Mouse (Mus musculus) liver, embryonic 12.5 days (tissue): ENCODE measurements around the gene Prc1. TPM values are rescaled to one million over a fixed set of nuclear protein-coding genes. Genes with fewer than 3 reads are reported as not detected.

Experiments used
- ATAC-seq: fragments of 200-750 bp; cut with Nextera tagmentation; 2 replicates; pipeline ENCODE4 v1.8.0; 2017; ENCODE audit warnings: moderate number of reproducible peaks, mild to moderate bottlenecking, moderate library complexity
- H3K27ac ChIP-seq: fragments of 300-500 bp; sonication (generic); 2 replicates; pipeline ENCODE4 v1.5.1; 2016; ENCODE audit warnings: mild to moderate bottlenecking
- H3K27me3 ChIP-seq: fragments of 300-500 bp; sonication (generic); replicated peaks from 2 replicates; pipeline ENCODE4 v1.6.1; 2016; ENCODE audit warnings: mild to moderate bottlenecking, moderate library complexity
- H3K36me3 ChIP-seq: fragments of 300-500 bp; sonication (generic); 2 replicates; pipeline ENCODE4 v1.6.1; 2016; ENCODE audit warnings: mild to moderate bottlenecking, moderate library complexity
- H3K4me1 ChIP-seq: fragments of 300-500 bp; sonication (generic); 2 replicates; pipeline ENCODE4 v1.6.1; 2016
- H3K4me2 ChIP-seq: fragments of 300-500 bp; sonication (generic); 2 replicates; pipeline ENCODE4 v1.6.1; 2016; ENCODE audit warnings: mild to moderate bottlenecking, moderate library complexity
- H3K4me3 ChIP-seq: fragments of 300-500 bp; sonication (generic); 2 replicates; pipeline ENCODE4 v1.5.1; 2016; ENCODE audit warnings: mild to moderate bottlenecking, moderate library complexity
- H3K9ac ChIP-seq: fragments of 300-500 bp; sonication (generic); 2 replicates; pipeline ENCODE4 v1.6.1; 2016; ENCODE audit warnings: mild to moderate bottlenecking, moderate library complexity
- H3K9me3 ChIP-seq: fragments of 300-500 bp; sonication (generic); replicated peaks from 2 replicates; pipeline ENCODE4 v1.6.1; 2016; ENCODE audit warnings: mild to moderate bottlenecking, moderate library complexity
- WGBS: fragments of 180-500 bp; shearing (Covaris S2); methylation state at CpG from one replicate; pipeline ENCODE4 v1.1.7; 2016; ENCODE audit not compliant: insufficient replicate concordance; 5-methylcytosine and 5-hydroxymethylcytosine counted together
- polyA plus RNA-seq: library from polyadenylated mRNA; unstranded; fragments of >200 nt; fragmentation: Nextera tagmentation; extraction: Ambion mirVana; gene quantifications from 2 replicates; pipeline ENCODE4 v1.2.1, GENCODE M21; 2016

The Prc1 gene
- polyA plus RNA-seq, 1 experiment from 2014 or later = 150 TPM

- peak; percentile 30; the same call in 1 of the 2 replicates for ATAC-seq
- H3K36me3 ChIP-seq = peaks cover 56% of the 10 kb centered on the region
- H3K27me3 ChIP-seq = no peaks in the 10 kb centered on the region
- peak overlapping the region; percentile 89 for H3K27ac ChIP-seq
- H3K4me1 ChIP-seq = peaks cover 69% of the 10 kb centered on the region
- 8% methylated on average over 37 of the region's 37 CpGs for WGBS
- H3K4me2 ChIP-seq = peak overlapping the region; percentile 71
- H3K9ac ChIP-seq = peak overlapping the region; percentile 95
- H3K9me3 ChIP-seq = no peaks in the 10 kb centered on the region
- peak overlapping the region; percentile 89 for H3K4me3 ChIP-seq
These were observed 756 bp downstream of the Prc1 start for GRCm38 (mm10) chr7:80294764-80295648.

- Histone ChIP-seq H3K4me2 (peak overlapping the region; percentile 71), H3K4me1 (peaks cover 70% of the 10 kb centered on the region), H3K36me3 (peaks cover 57% of the 10 kb centered on the region), H3K27ac (no peak overlapping the region), H3K27me3 (no peaks in the 10 kb centered on the region), H3K4me3 (peak overlapping the region; percentile 89), H3K9ac (peak overlapping the region; percentile 95), H3K9me3 (no peaks in the 10 kb centered on the region)
- WGBS = 83% methylated on average over 6 of the region's 6 CpGs
- ATAC-seq = no peak
These were observed 2.2 kb downstream of the Prc1 start for GRCm38 (mm10) chr7:80296462-80296861.

DNA sequence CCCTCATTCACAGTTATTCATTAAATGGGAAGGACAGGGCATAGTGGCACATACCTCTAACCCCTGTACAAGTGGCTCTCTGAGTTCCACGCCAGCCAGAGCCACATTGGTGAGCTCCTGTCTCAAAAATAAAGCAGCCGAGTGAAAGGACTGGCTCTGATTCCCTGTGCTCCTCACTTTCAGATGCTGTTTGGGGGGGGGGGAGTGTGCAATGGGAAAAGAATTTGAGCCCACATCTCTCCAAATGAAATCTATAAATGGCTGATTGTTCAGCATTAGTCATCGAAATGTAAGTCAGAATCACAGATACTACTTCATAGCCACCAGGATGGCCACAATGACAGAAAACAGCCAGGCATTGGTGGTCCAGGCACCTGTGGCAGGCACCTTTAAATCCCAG is 2.8 kb downstream of the Prc1 start:
- peak overlapping the region; percentile 71 for H3K4me2 ChIP-seq
- H3K27ac ChIP-seq = no peak overlapping the region; the same call in 1 of the 2 replicates
- peak overlapping the region; percentile 89 for H3K4me3 ChIP-seq
- no peaks in the 10 kb centered on the region for H3K27me3 ChIP-seq
- H3K36me3 ChIP-seq = peaks cover 63% of the 10 kb centered on the region
- peak overlapping the region; percentile 95 for H3K9ac ChIP-seq
- H3K4me1 ChIP-seq = peaks cover 70% of the 10 kb centered on the region
- H3K9me3 ChIP-seq = no peaks in the 10 kb centered on the region
- 92% methylated on average over 3 of the region's 3 CpGs for WGBS
- no peak for ATAC-seq

GRCm38 (mm10) chr7:80298754-80299153 is 4.5 kb downstream of the Prc1 start:
- Histone ChIP-seq H3K4me2 (peak overlapping the region; percentile 71; the same call in 1 of the 2 replicates), H3K9ac (no peak overlapping the region), H3K4me3 (no peak overlapping the region), H3K4me1 (peaks cover 52% of the 10 kb centered on the region), H3K27me3 (no peaks in the 10 kb centered on the region), H3K27ac (no peak overlapping the region), H3K9me3 (no peaks in the 10 kb centered on the region), H3K36me3 (peaks cover 79% of the 10 kb centered on the region)
- no peak for ATAC-seq
- 92% methylated on average over 4 of the region's 4 CpGs for WGBS

DNA sequence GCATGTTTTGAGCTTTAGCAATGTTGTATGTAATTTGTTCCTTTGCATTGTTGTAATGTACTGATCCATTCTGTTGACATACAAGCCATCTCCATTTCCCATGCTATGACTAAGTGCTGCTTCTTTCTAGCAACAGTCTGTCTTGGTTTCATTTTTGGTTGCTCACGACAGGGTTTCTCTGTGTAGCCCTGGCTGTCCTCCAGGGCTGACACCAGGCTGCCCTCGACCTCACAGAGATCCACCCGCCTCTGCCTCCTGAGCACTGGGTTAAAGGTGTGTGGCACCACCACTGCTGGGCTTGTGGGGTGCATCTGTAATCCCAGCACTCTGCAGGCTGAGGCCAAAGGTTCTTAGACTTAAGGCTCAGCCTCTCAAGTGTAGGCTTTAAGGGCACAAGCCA is 5.3 kb downstream of the Prc1 start:
- H3K9ac ChIP-seq = no peak overlapping the region
- WGBS = 88% methylated on average over 3 of the region's 3 CpGs
- no peak for ATAC-seq
- H3K36me3 ChIP-seq = peaks cover 88% of the 10 kb centered on the region
- peak overlapping the region; percentile 7; the same call in 1 of the 2 replicates for H3K4me2 ChIP-seq
- H3K4me3 ChIP-seq = no peak overlapping the region
- peaks cover 51% of the 10 kb centered on the region for H3K4me1 ChIP-seq
- H3K27ac ChIP-seq = no peak overlapping the region
- no peaks in the 10 kb centered on the region for H3K27me3 ChIP-seq
- no peaks in the 10 kb centered on the region for H3K9me3 ChIP-seq

DNA sequence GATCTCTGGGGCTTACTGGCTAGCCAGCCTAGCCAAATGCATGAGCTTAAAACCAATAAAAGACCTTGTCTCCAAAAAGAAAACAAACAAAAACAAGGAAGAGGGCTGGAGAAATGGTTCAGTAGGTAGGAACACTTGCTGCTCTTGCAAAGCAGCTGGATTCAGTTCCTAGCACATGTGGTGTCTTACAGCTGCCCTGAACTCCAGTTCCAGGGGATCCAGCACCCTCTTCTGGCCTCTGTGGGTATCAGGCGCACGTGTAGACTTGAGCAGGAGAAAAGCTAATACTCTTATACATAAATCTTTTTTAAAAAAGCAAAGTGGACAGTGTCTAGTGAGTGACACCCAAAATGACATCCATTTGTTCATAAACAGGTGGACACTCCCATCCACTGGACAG is 7.3 kb downstream of the Prc1 start:
- 83% methylated on average over 2 of the region's 2 CpGs for WGBS
- Histone ChIP-seq H3K9me3 (no peaks in the 10 kb centered on the region), H3K4me1 (peaks cover 38% of the 10 kb centered on the region), H3K27ac (no peak overlapping the region), H3K27me3 (no peaks in the 10 kb centered on the region), H3K4me2 (no peak overlapping the region), H3K4me3 (no peak overlapping the region), H3K36me3 (peaks cover 99% of the 10 kb centered on the region), H3K9ac (no peak overlapping the region)
- no peak for ATAC-seq

- WGBS = 89% methylated on average over 3 of the region's 3 CpGs
- no peaks in the 10 kb centered on the region for H3K27me3 ChIP-seq
- ATAC-seq = no peak
- no peaks in the 10 kb centered on the region for H3K4me1 ChIP-seq
- no peak overlapping the region for H3K27ac ChIP-seq
- no peak overlapping the region for H3K9ac ChIP-seq
- no peak overlapping the region for H3K4me2 ChIP-seq
- H3K4me3 ChIP-seq = no peak overlapping the region
- H3K36me3 ChIP-seq = peaks cover 100% of the 10 kb centered on the region
- no peaks in the 10 kb centered on the region for H3K9me3 ChIP-seq
These were observed 13.5 kb downstream of the Prc1 start for GRCm38 (mm10) chr7:80307766-80308165.

DNA sequence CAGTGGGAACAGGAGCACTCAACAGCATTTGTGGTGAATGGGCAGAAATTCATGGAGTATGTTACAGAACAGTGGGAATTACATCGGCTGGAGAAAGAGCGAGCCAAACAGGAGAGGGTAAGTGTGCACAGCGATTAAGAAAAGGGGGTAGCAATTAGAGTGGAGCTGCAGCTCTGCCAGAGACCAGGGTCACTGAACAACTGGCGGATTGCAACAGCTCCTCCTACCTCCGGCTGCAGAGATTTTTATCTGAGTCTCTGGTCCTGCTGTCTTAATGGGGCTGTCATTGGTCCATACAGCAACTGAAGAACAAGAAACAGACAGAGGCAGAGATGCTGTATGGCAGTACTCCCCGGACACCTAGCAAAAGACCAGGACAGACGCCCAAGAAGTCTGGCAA is 16.5 kb downstream of the Prc1 start:
- Histone ChIP-seq H3K27ac (no peak overlapping the region), H3K4me2 (no peak overlapping the region), H3K9ac (no peak overlapping the region), H3K27me3 (no peaks in the 10 kb centered on the region), H3K4me1 (no peaks in the 10 kb centered on the region), H3K4me3 (no peak overlapping the region), H3K9me3 (no peaks in the 10 kb centered on the region), H3K36me3 (peaks cover 100% of the 10 kb centered on the region)
- ATAC-seq = no peak
- WGBS = 81% methylated on average over 7 of the region's 7 CpGs

GRCm38 (mm10) chr7:80315733-80316132 is 21.5 kb downstream of the Prc1 start:
- H3K27me3 ChIP-seq = no peaks in the 10 kb centered on the region
- no peak overlapping the region for H3K4me2 ChIP-seq
- no peak overlapping the region for H3K27ac ChIP-seq
- H3K36me3 ChIP-seq = peaks cover 98% of the 10 kb centered on the region
- 75% methylated on average over 2 of the region's 2 CpGs for WGBS
- no peak for ATAC-seq
- no peak overlapping the region for H3K9ac ChIP-seq
- H3K9me3 ChIP-seq = no peaks in the 10 kb centered on the region
- no peak overlapping the region for H3K4me3 ChIP-seq
- H3K4me1 ChIP-seq = no peaks in the 10 kb centered on the region

DNA sequence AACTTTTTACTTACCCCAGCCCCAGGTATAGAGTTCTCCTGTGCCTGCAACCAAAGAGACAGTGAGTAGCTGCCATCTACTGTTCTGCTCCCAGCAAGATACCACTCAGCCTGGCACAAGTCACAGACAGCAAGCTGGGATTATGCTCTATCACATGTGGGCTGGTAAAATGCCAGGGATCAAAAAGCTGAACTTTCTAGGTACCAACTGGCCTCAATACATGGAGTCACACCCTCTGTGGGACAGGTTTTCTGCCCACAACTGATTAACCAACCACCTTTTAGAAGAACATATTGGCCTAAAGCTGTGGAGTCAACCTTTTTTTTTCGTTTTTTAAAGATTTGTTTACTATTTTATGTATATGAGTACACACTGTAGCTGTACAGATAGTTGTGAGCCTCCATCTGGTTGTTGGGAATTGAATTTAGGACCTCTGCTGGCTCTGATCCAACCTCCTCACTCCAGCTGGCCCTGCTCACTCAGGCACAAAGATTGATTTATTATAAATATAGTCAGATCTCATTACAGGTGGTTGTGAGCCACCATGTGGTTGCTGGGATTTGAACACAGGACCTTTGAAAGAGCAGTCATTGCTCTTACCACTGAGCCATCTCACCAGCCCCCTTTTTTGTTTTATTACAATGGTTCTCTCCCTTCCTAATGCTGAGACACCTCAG is 23.3 kb downstream of the Prc1 start:
- Histone ChIP-seq H3K4me2 (no peak overlapping the region), H3K9me3 (no peaks in the 10 kb centered on the region), H3K4me1 (peaks cover 8% of the 10 kb centered on the region), H3K27ac (no peak overlapping the region), H3K4me3 (no peak overlapping the region), H3K9ac (no peak overlapping the region), H3K36me3 (peaks cover 84% of the 10 kb centered on the region), H3K27me3 (no peaks in the 10 kb centered on the region)
- 71% methylated on average over 1 of the region's 1 CpGs for whole genome bisulfite sequencing
- ATAC-seq = no peak

- H3K4me2 ChIP-seq = no peak overlapping the region
- H3K27me3 ChIP-seq = no peaks in the 10 kb centered on the region
- H3K27ac ChIP-seq = 0 out of 2 replicates have a peak overlapping the region, but pooled peaks have one; percentile 21
- peaks cover 19% of the 10 kb centered on the region for H3K4me1 ChIP-seq
- ATAC-seq = no peak
- 92% methylated on average over 4 of the region's 4 CpGs for WGBS
- H3K4me3 ChIP-seq = no peak overlapping the region
- H3K9me3 ChIP-seq = no peaks in the 10 kb centered on the region
- H3K36me3 ChIP-seq = peaks cover 73% of the 10 kb centered on the region
- no peak overlapping the region for H3K9ac ChIP-seq
These were observed 24.4 kb downstream of the Prc1 start for GRCm38 (mm10) chr7:80318670-80319069.

DNA sequence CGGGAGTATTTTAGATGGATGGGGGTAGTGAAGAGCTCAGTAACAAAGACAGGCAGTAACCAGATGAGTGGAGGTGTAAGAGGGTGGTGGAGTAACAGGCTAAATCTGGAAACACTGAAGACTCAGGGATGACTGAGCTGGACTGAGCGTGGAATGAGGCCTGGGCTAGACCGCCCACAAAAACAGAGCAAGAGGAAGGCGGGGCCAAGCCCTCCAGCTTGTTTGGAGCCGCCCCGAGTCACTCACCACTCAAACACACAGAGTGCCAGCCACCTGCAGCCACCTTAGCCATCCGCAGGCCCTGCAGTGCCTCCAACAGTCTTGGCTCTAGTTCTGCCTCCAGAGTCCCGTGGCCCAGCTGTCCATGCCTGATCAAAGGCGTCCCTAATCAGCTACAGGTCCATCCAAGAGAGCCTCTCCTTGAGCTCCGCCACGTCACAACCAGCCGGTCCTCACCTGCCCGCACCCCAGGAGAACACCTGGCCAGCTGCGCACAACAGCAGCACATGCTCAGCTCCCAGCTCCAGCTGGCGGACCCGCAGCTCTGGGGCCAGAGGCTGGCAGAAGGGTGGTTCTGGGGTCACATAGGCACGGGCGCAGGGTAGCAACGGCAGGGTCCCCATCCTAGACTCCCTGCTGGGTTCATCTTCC is 25.7 kb downstream of the Prc1 start:
- H3K27ac ChIP-seq = no peak overlapping the region
- H3K4me2 ChIP-seq = no peak overlapping the region
- no peaks in the 10 kb centered on the region for H3K9me3 ChIP-seq
- H3K4me3 ChIP-seq = no peak overlapping the region
- H3K27me3 ChIP-seq = no peaks in the 10 kb centered on the region
- WGBS = 82% methylated on average over 19 of the region's 19 CpGs
- H3K9ac ChIP-seq = no peak overlapping the region
- peaks cover 61% of the 10 kb centered on the region for H3K36me3 ChIP-seq
- H3K4me1 ChIP-seq = peaks cover 21% of the 10 kb centered on the region
- no peak for ATAC-seq
